Mouse (Mus musculus) spleen, adult 2 months (tissue): ENCODE measurements around the gene Spg20. TPM values are rescaled to one million over a fixed set of nuclear protein-coding genes. Genes with fewer than 3 reads are reported as not detected.

Experiments
- DNase-seq, 2 experiments: peaks; one replicate each; pipeline versions ENCODE4 v3.0.0 to v3.0.0-alpha.2; 2012 to 2021; ENCODE audit warnings: low spot score in 2 of 2, low read depth in 1 of 2
- H3K27ac ChIP-seq: fragments of 200-500 bp; 2 replicates; pipeline ENCODE4 v1.5.1; 2012; ENCODE audit warnings: low read length, inconsistent platforms; ENCODE audit not compliant: insufficient read depth
- H3K27me3 ChIP-seq: fragments of 200-500 bp; 2 replicates; pipeline ENCODE4 v1.6.1; 2012; ENCODE audit warnings: mild to moderate bottlenecking, moderate library complexity, low read length, inconsistent platforms; ENCODE audit not compliant: control insufficient read depth, insufficient read depth
- H3K36me3 ChIP-seq: fragments of 200-500 bp; 2 replicates; pipeline ENCODE4 v1.6.1; 2012; ENCODE audit warnings: mild to moderate bottlenecking, low read length, inconsistent platforms; ENCODE audit not compliant: control insufficient read depth, insufficient read depth
- H3K4me1 ChIP-seq: fragments of 200-500 bp; 2 replicates; pipeline ENCODE4 v1.6.1; 2011; ENCODE audit warnings: inconsistent platforms; ENCODE audit not compliant: control insufficient read depth, insufficient read depth, insufficient read length
- H3K4me3 ChIP-seq: fragments of 200-500 bp; 2 replicates; pipeline ENCODE4 v1.5.1; 2011; ENCODE audit warnings: mild to moderate bottlenecking, inconsistent platforms; ENCODE audit not compliant: insufficient read depth, insufficient read length; ENCODE audit errors: extremely low read depth
- CTCF ChIP-seq: fragments of 200-500 bp; IDR thresholded peaks from 2 replicates; pipeline ENCODE4 v1.5.1; 2011; ENCODE audit warnings: mild to moderate bottlenecking, inconsistent platforms; ENCODE audit not compliant: insufficient read depth, insufficient read length, insufficient replicate concordance; ENCODE audit errors: extremely low read depth
- POLR2A ChIP-seq: fragments of 200-500 bp; IDR thresholded peaks from 2 replicates; pipeline ENCODE4 v1.6.1; 2011; ENCODE audit warnings: low read depth, low read length, inconsistent platforms
- WGBS: fragments of 180-500 bp; shearing (Covaris S2); methylation state at CpG from one replicate; pipeline ENCODE4 v1.1.7; 2018; 5-methylcytosine and 5-hydroxymethylcytosine counted together
- polyA plus RNA-seq: library from polyadenylated mRNA; depleted of rRNA; stranded (reverse); fragments of >200 nt; gene quantifications from 2 replicates; pipeline ENCODE4 v1.2.3, GENCODE M21; 2012

Gene Spg20
- polyA plus RNA-seq, 1 experiment, result 4.3 TPM

DNA sequence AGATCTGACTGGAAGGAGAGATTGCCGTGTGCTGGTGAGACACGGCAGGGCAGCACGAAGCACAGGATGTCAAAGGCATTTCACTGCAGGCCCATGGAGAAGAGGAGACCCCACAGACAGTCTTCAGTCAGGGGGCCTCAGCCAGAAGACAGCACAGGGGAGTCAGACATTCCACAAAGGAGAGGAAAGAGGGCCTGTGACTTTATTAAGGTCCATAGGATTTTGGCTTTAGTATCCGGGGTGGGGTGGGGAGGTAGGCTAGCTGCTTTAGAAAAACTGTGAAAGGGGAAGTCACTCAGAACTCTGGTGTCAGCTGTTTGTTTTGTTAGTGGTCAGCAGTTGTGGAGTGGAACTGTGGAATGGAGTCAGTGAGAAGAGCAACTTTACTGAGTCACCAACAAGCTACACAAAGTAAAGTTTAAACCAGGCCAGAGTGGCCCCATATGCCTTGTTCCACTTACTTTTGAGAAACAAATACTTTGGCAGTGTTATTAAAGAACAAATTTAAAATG lies 17.3 kb downstream of the Spg20 start:
- Histone ChIP-seq H3K4me1 (no peaks in the 10 kb centered on the region), H3K4me3 (no peak overlapping the region), H3K36me3 (peaks cover 18% of the 10 kb centered on the region), H3K27ac (no peak overlapping the region), H3K27me3 (no peaks in the 10 kb centered on the region)
- TF ChIP-seq POLR2A (no peak), CTCF (no peak)
- no peak for DNase-seq
- WGBS, result 81% methylated on average over 4 of the region's 4 CpGs

DNA sequence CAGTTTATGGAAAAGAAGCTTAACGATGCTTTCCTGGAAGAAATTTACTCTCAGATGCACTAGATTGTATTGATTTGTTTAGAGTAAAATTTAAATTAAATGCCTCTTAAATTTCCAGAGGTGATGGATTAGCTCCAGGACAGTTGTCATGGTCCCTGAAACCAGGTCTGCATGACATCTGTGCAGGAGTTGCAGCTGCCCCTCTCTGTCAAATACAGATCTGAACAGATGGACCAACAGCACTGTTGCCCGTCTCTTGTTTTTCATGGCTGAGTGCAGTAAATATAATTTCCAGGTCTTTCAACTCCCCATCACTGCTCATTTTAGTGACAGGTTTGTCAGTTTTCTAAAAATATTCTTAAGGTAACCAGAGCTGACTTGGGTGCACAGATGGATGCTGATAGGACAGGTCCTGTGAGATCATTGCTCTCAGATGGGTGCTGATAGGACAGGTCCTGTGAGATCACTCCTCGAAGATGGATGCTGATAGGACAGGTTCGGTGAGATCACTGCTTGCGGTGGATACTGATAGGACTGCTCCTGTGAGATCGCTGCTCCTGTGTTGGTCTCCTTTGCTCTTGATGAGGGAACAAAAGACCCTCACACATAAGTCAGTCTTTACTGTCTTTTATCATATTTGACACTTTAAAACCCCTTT lies 19.8 kb downstream of the Spg20 start:
- Histone ChIP-seq H3K36me3 (peaks cover 24% of the 10 kb centered on the region), H3K4me1 (no peaks in the 10 kb centered on the region), H3K27ac (no peak overlapping the region), H3K4me3 (no peak overlapping the region), H3K27me3 (no peaks in the 10 kb centered on the region)
- 95% methylated on average over 6 of the region's 6 CpGs for WGBS
- DNase-seq, result no peak
- TF ChIP-seq CTCF (no peak), POLR2A (no peak)

GRCm38 (mm10) chr3:55137039-55137438 lies 25.1 kb downstream of the Spg20 start, which contains the start of gene Ccdc169:
TSS of gene Ccdc169 (plus strand) at chr3:55137339.
- TF ChIP-seq CTCF (no peak), POLR2A (no peak)
- H3K4me1 ChIP-seq, result no peaks in the 10 kb centered on the region
- peaks cover 12% of the 10 kb centered on the region for H3K36me3 ChIP-seq
- DNase-seq, result no peak
- H3K27me3 ChIP-seq, result no peaks in the 10 kb centered on the region
- no peak within 1 kb of the TSS for H3K4me3 ChIP-seq
- no peak within 1 kb of the TSS for H3K27ac ChIP-seq

GRCm38 (mm10) chr3:55139837-55140236 lies 27.9 kb downstream of the Spg20 start:
- TF ChIP-seq CTCF (no peak), POLR2A (no peak)
- 92% methylated on average over 12 of the region's 12 CpGs for WGBS
- H3K27ac ChIP-seq, result no peak overlapping the region
- DNase-seq, result no peak
- peaks cover 7% of the 10 kb centered on the region for H3K36me3 ChIP-seq
- no peaks in the 10 kb centered on the region for H3K27me3 ChIP-seq
- H3K4me3 ChIP-seq, result no peak overlapping the region
- H3K4me1 ChIP-seq, result no peaks in the 10 kb centered on the region

- Histone ChIP-seq H3K27me3 (no peaks in the 10 kb centered on the region), H3K36me3 (0 out of 2 replicates have a peak, but pooled peaks cover 1% of the 10 kb centered on the region), H3K4me3 (no peak overlapping the region), H3K4me1 (no peaks in the 10 kb centered on the region), H3K27ac (no peak overlapping the region)
- TF ChIP-seq POLR2A (no peak), CTCF (no peak)
- 91% methylated on average over 2 of the region's 2 CpGs for WGBS
- no peak for DNase-seq
These were observed 29.5 kb downstream of the Spg20 start for GRCm38 (mm10) chr3:55141401-55141800.

DNA sequence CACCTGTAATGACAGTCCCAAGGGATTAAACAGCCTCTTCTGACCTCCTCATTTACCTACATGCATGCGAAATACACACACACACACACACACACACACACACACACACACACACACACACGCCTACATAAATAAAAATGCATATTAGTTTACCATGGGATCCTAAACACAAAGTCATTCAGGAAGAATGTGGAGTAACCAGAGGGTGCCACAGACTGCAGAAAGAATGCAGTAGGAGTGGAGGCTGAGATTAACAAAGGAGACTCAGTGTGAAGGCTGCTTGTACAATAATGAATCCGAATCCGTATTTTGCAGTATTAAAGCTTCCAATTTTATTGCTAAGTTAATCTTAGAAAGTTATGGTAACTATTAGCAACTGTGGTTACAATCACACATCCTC lies 33.0 kb downstream of the Spg20 start:
- no peaks in the 10 kb centered on the region for H3K27me3 ChIP-seq
- TF ChIP-seq CTCF, result no peak
- DNase-seq, result no peak
- H3K27ac ChIP-seq, result no peak overlapping the region
- H3K4me1 ChIP-seq, result no peaks in the 10 kb centered on the region
- WGBS, result 84% methylated on average over 4 of the region's 4 CpGs
- H3K4me3 ChIP-seq, result no peak overlapping the region
- H3K36me3 ChIP-seq, result no peaks in the 10 kb centered on the region

DNA sequence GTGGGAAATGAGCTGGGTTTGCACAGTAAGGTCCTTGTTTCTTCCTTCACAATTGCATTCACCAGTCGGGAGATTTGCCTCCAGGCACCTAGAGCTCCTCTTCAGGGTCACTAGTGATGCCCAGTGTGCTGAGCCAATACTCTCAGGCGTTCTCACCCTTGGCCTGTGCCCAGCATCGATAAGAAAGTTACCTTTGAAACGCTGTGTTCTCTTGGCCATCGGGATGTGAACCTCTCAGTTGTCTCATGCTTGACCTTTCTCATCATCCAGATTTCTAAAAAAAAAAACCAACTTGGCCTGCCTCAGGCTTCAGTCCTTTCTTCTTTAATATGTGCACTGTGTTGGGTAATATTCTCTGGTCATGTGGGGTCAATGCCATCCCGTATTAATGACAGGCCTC lies 34.5 kb downstream of the Spg20 start:
- no peak overlapping the region for H3K27ac ChIP-seq
- H3K27me3 ChIP-seq, result no peaks in the 10 kb centered on the region
- no peak overlapping the region for H3K4me3 ChIP-seq
- no peaks in the 10 kb centered on the region for H3K4me1 ChIP-seq
- H3K36me3 ChIP-seq, result no peaks in the 10 kb centered on the region
- TF ChIP-seq CTCF (no peak), POLR2A (no peak)
- 88% methylated on average over 6 of the region's 6 CpGs for WGBS
- DNase-seq, result no peak
